Mouse (Mus musculus): ENCODE measurements around the gene Gm42742.

DNA sequence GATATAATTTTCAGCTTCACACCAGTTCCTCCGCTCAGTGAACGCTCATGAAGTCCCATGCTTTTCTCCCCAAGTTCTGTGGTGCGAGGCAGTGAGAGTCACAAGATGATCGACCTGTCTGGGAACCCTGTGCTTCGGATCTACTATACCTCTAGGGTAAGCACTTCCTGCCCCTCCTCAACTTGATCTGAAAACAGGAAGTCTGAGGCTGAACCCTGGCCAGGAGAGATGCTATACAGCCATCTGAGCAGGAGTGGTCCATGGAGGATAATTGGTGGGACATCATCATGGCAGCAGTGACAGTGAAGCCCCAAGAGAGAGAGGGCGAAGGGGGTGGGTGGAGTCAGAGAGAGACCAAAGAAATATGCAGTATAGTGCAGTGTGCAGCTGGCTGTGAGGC is 42.1 kb downstream of the Gm42742 start:
- TF ChIP-seq POLR2A (IDR thresholded peaks at IDR 0.05; ENCODE audit: insufficient read depth, low read length) (no peak), CTCF (IDR thresholded peaks at IDR 0.05; ENCODE audit: low read depth, low read length) (no peak)

All from ES-Bruce4 (cell line).